Mouse (Mus musculus) activated CD4-positive, CD25-positive, alpha-beta regulatory T cell, adult 4 months (primary cell): Measurements from ENCODE around the gene Rnpep. TPM values are rescaled to one million over a fixed set of nuclear protein-coding genes. Genes with fewer than 3 reads are reported as not detected.
A peak's percentile ranks its signal among the peaks of the same experiment; 100 is the strongest.
"Not testable (repeated sequence)": the region's sequence is repeated elsewhere in the genome, so short reads cannot be mapped to it uniquely, and the experiment has no call there.

Source experiments
- ATAC-seq: one replicate; pipeline ENCODE4 v1.8.0; 2017
- polyA plus RNA-seq, 2 experiments: library from polyadenylated mRNA; unstranded; fragments of 100-300 nt; shearing (Covaris generic); gene quantifications; one replicate each; pipeline ENCODE4 v1.2.1; 2017

Rnpep gene
- polyA plus RNA-seq, 2 experiments from 2014 or later, result 45.4 to 51.9 TPM

DNA sequence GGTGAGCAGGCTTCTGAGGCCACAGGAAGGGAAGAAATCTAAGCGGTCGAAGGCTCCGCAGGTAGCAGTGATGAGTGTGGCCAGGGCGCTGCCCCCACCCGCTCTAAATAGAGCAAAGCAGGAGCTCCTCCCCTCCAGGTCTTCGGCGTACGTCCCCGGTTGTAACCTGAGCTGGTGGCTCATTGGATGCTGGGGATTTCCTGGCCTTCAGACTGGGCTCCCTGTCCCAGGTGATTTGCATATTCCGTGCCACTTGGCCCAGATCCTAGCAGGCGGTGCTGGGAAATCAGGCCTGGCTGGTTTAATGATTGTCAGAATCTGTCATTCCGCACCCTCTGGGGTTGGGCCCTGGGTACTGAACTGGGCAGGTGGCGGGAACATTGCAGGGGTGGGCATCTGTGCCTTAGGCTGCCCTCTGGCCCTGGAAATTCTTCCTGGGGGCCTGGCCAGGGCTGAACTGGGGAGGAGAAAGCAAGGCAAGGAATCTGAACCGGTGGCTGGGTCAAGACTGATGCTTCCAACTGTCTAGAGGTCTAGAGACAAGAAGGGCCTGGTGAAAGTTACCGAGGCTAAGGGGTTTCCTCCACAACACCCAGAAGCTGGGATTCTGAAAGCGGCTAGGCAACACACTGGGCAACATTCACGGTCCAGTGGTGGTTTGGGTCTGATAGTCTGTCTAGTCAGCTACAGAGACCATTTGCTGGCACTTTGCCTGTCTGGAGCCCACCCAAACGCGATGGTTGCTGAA lies 25.3 kb downstream of the Rnpep start, which contains the start of gene Elf3:
Elf3 (minus strand) TSS at position 189 of the 748 bp plus-strand sequence.
- ATAC-seq, result no peak

DNA sequence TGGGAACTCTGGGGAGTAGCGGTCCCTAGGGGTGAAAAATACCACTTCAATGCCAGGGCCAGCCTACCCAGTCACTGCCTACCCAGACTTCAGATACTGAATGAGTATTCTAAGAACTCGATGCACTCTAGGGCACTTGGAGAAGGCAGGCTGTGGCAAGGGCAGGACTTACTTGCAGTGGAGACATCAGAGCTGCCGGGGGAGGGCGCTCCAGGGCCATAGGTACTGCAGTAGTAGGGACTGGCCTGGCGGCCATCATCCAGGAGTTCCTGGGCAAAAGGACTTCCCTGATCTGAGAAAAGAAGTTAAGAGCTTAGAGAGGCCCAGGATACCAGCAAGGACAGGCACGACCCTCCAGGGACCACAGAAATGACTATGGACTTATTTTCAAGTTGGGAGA lies 27.6 kb downstream of the Rnpep start:
- no peak for ATAC-seq

DNA sequence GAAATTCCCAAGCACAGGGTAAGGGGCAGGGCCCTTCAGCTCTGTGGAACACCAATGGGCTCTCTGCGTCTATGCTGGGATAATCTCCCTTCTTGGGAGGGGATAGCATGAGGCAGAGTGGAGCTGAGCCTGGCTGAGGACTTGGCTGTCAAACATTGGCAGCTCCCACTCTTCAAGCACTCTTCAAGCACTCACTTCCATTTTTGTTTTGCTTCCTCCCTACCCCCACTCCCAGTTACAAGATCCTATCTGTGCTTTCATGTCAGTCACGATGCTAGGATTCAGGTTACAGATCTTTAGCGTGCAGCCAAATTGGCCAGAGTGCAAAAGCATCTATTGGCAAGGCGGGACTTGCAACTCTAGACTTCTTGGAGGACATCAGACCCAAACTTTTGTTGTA lies 31.0 kb downstream of the Rnpep start:
- no peak for ATAC-seq

DNA sequence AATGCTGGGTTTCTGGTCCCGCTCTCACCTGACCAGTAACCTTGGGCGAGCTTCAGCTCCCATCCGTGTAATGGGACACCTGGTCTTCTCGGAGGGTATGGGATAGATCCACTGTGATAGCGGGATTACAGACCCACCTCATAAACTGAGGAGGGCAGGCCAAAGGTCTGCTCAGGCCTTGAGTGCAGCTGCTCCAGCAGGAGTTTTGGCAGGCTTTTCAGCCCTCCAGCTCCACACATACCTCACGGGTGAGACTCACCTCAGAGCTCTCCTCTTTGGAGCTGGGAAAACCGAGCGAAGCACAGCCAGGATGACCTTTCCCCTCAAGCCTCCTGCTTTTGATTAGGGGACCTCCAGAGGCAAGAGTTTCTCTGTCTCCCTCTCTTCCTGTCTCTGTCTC lies 32.5 kb downstream of the Rnpep start:
- ATAC-seq, result no peak

DNA sequence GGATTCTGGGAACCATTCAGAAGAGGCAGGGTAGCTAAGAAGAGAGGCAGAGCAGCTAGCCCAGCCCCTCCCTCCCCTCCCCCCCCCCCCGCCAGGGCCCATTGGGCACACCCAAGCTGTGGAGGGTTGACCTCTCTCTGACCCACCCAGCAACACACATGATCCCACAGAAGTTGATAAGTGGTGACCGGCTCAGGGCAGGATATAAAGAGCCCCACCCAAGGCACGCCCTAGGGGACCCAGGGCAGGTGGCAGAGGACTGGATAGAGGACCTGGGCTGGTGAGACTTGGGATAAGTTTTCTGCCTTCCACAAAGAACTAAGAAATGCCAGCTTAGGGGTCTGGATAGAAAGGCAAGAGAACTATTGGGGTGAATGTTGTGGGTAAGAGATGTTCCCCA lies 33.2 kb downstream of the Rnpep start:
- no peak for ATAC-seq

DNA sequence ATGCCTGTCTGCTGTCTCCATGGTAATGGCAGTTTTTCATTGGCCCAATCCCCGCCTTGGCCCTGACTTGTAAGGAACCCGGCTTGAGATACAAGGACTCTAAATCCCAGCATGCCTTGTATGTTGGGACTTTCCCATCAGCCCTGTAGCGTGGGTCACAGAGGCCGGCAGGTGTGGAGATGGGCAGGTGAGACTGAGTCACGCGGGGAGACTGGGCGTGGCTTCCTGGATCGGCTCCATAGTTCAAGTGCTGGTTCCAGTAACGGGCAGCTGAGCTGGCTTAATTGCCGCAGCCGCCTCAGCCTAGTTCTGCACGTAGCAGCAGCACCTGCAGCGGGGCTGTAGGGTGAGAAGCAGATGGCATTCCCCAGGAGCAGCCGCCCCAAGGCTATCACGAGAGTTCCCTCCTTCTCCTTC lies 35.4 kb downstream of the Rnpep start:
- ATAC-seq, result no peak

DNA sequence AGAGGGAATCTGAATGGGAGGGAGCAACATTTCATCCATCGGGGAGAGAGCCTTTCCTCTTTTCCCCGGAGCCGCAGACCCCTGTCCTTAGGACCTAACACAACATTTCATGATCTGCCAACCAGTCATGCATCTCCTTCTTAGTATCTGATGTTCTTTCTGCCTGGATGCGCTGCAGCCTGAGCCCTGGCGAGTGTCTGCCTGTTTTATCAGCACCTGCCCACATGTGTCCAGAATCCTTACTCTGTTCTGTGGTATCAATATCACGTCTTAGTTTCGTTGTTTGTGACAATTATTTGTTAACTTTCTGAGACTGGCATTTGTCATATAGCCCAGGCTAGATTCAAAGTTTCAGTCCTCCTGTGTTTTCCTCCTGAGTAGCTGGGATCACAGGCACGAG lies 39.9 kb downstream of the Rnpep start:
- ATAC-seq, result no peak

DNA sequence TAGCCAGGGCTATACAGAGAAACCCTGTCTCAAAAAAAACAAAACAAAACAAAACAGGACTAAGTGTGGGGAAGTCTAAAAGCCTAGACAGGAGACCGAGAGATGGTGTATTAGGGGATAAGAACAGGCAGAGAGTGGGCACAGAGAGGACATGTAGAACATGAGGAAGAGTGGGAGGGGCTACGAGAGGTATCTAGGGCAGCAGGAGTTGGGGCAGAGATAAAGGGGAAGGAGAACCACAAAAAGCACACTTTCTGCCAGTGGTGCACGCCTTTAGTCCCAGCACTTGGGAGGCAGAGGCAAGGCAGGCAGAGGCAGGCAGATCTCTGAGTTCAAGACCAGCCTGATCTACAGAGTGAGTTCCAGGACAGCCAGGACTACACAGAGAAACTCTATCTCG lies 43.7 kb downstream of the Rnpep start:
- not testable (repeated sequence) for ATAC-seq

DNA sequence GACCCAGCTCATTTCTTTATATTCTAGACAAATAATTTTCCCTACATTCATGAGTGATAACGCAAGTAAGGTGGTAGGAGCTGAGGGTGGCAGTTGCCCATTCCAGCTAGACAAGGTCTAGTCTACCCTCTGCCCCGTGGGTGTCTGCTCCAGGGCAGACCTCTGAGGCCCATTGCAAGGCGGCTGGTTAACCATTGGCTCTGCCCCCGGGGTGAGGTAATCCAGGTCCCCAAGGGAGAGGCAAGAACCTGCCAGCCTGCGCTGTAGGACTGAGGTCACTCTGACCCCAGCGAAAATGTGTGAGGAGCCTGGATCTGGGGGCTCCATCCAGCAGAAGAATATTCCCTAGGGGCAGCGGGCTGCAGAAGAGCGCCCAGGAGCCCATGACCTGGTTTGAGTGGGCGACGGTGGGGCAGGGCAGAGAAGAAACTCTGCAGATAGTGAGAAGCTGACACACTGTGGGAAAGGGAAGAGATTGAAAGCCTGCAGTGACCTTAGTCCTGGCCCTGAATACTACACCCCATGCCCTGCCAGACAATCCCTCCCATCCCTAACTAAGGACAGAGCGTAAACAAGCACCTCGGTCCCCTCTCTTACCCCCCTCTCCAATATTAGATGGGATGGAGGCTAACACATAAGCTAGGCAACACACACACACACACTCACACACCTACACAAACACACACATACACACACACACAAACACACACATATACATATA lies 46.6 kb downstream of the Rnpep start:
- ATAC-seq, result no peak

DNA sequence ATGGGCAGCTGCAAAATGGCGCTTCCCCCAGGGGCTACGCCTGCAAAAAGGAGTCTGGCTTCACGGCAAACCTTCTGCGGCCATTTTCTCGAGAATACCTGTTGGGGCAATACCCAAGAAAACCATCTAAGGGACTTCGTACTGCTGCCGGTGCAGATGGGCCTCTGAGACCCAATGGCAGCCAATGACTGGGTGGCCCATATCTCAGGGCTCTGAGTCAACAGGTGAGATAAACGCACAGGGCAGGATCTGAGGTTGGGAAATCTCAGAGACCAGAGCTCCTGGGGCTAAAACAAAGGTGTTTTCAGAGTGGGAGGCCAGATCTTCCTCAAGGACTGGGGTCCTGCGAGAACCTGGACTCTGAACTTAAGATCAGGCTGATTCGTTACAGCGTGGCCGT lies 49.1 kb downstream of the Rnpep start:
- ATAC-seq, result no peak

DNA sequence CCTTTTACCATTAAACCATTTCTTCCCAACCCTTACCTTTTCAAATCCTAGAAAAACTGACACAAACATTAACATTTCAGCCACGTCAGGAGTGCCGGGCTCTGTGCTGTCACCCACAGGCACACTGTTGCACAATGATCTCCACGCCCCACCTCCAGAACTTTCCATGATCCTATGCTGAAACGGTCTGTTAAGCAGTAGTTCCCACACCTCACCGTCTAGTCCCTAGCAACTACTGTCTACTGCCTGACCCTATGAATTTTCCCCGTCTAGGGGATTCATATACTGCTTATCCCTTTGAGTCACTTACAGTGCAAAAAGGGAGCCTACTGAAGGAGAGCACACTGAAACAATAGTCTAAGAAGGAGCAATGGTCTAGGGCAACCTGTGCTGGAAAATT lies 49.9 kb downstream of the Rnpep start:
- no peak for ATAC-seq

DNA sequence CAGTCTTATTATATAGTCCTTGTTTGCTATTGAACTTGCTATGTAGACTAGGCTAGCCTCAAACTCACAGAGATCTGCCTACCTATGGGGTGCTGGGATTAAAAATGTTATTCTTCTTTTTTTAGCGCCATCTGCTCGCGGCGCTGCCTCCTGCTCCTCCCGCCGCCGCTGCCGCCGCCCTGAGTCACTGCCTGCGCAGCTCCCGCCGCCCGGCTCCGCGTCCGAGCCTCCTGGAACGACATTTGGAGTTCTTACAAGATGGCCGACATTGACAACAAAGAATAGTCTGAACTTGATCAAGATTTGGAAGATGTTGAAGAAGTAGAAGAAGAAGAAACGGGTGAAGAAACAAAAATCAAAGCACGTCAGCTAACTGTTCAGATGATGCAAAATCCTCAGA lies 52.0 kb downstream of the Rnpep start:
- ATAC-seq, result peak; percentile 40

DNA sequence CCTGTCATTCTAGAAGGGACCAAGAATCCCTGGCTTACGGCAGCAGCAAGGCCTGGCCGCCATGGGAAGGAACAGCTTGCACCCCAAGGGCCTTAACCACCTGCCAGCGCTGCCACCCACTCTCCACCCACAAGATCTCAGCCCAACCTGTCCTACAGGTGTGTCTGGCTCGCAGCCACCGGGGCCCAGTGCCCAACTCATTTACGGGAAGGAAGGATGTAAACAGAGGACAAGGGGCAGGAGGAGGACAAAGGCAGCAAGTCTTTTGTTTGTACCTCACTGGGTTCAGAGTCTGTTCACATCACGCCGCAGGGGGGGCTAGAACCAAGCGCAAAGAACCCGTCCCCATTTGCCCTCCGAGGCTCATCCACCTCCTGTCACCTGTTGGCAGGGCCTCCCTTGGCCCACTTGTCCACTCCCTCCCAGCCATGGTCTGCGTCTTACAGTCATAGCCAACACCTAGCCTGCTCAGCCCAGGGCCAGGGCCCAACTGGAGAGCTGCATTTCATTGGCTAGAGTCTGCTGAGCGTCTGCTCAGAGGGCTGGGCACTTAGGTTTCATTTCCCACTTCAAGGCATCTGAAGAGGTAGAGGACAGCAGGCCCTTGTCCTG lies 56.4 kb downstream of the Rnpep start:
- ATAC-seq, result no peak

DNA sequence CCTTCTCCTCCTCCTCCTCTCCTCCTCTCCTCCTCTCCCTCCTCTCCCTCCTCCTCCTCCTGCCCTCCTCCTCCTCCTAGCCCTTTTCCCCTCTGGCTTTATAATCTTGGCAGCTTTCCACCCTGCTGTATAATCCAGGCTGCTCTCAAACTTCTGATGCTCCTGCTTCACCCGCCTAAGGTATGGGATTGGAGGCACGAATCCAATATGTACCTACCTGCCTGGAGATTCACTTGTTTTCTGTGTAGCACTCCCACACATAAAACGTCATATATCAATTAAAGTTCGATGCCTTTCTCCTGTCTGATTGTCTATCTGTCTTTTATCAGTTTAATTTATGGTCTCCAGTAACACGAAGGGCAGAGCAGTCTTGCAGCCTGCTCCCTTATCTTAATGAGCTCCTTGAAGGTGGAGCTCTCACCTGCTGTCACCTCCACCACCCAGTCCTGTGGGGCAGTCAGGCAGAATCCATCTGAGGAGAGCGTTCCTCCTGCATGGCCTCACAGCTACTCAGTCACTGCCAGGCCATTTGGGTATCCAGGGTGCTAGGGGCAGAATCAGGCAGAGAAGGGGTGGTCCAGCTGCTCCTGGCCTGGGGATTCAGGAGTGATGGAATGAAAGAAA lies 58.8 kb downstream of the Rnpep start:
- no peak for ATAC-seq

DNA sequence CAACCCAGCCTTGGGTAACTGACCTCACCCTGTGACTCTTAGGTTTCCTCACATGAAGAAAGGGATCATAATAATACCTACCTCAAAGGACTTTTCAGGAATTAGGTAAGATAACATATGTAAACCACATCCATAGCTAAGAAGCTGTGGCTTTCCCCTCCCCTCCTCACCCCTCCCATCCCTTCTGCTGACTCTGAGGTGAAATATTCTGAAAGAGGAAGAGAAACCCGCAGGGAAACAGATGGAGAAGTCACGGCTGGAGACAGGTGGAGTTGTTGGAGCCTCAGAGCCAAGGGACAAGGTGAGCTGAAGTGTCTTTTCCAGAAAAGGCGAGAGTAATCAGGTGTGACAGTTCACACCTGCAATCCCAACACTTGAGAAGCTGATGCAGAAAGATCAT lies 59.7 kb downstream of the Rnpep start:
- ATAC-seq, result no peak

DNA sequence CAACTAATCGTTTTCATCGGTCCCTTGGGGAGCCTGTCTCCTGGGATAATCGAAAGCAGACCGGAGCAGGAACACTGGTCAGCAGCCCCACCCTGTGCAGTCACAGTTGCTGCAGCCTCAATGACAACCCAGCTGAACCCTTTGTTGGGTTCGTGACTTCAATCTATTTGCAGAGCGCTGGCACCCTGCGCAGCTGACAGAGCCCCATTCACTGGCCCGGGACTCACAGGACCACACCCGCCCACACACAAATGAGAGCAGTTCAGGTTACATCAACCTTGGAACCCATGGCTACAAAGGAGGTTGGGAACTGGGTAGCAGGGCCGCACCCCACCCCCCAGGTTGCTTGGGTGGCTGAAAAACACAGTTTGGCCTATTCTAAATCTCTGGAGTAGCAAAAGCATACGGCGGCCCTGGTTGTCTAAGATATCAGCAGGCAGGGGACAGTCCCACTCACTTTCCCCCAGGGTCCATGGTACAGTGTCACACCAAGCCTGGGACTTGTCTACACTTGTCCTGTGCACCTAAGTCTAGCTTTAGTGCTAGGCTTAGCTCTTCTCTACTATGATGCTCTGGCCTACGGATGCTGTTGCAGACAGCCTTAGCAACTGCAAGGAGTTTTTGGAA lies 66.2 kb downstream of the Rnpep start:
- no peak for ATAC-seq

DNA sequence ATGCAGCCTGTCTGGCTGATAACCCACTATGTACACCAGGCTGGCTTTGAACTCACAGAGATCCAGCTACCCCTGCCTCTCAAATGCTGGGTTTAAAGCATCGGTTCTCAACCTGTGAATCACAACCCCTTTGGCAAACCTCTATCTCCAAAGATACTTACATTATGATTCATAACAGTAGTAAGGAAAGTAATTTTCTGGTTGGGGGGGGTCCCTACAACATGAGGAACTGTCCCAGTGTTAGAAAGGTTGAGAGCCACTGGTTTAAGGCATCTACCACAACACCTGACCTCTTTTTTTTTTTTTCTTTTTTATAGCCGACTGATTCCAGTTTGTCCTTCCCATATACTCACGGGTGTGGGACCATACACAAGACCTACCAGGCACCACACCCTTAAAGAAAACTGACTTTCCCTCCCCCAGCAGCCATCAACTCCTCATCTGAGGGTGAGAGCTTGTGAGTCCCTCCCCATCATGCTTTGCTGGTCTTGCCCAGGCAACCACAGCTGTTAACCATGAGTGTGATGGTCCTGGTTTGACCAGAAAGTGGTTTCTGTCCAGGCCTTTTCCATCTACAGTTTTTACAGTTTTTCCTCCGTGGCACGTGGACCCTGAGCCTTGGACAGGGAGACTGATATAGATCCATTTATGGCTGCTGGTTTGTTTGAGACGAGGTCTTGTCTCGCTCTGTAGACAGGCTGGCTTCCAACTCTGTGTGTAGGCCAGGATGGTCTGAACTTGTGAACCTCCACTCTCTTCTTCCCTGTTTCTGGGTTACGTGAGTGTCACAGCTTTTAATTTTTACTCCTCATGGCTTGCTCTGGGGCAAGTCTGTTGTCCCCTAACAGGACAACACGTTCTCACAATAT lies 69.9 kb downstream of the Rnpep start:
- ATAC-seq, result no peak
